Mouse (Mus musculus): ENCODE data around the gene Gm20388. TPM values are rescaled to one million over a fixed set of nuclear protein-coding genes. Genes with fewer than 3 reads are reported as not detected.

Gm20388 gene
- polyA plus RNA-seq, 1 experiment from 2014 or later = not detected

DNA sequence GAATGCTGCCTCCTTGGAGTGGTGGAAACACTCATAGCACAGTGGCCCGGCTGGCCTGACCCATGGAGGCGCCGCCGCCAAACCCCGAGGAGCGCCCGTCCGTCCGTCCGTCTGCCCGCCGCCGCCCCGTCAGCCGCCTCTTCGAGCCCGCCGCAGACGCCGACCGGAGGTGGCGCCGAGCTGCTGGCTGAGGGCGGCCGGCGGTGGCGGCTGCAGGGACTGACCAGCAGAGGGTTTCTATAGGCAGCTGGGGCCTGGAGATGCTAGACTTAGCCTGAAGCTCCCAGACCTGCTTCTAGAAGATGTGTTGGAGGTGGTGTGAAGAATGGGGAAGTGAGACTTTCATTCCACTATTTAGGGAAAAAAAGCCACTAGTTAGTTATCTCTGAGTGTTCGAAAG, 2063.3 kb downstream of the Gm20388 start:
- 92% methylated on average over 28 of the region's 28 CpGs for WGBS
- Histone ChIP-seq H3K4me2 (ENCODE audit: low read length) (no peak overlapping the region), H3K27ac (replicated peaks in 1 of 2; ENCODE audit: control insufficient read depth in 1 of 2, insufficient read depth in 1 of 2, low read depth in 2 of 2, low read length in 2 of 2) (no peak overlapping the region), H3K27me3 (ENCODE audit: control insufficient read depth, insufficient read depth, low read length) (no peaks in the 10 kb centered on the region), H3K36me3 (ENCODE audit: control insufficient read depth, insufficient read depth, low read length) (peaks cover 46% of the 10 kb centered on the region), H3K9ac (ENCODE audit: low read length) (no peak overlapping the region), H3K9me3 (ENCODE audit: control insufficient read depth, low read length) (no peaks in the 10 kb centered on the region), H3K4me1 (ENCODE audit: control insufficient read depth in 2 of 2, insufficient read depth in 2 of 2, low read length in 2 of 2) (peaks cover 4% of the 10 kb centered on the region in 2 experiments; a peak in 3 of 4 replicates), H3K4me3 (ENCODE audit: control insufficient read depth in 1 of 2, insufficient read depth in 1 of 2, low read depth in 1 of 2, low read length in 2 of 2) (no peak overlapping the region)
- no peak for ATAC-seq (ENCODE audit: insufficient number of reproducible peaks, insufficient read depth, low FRiP score, low read depth)

DNA sequence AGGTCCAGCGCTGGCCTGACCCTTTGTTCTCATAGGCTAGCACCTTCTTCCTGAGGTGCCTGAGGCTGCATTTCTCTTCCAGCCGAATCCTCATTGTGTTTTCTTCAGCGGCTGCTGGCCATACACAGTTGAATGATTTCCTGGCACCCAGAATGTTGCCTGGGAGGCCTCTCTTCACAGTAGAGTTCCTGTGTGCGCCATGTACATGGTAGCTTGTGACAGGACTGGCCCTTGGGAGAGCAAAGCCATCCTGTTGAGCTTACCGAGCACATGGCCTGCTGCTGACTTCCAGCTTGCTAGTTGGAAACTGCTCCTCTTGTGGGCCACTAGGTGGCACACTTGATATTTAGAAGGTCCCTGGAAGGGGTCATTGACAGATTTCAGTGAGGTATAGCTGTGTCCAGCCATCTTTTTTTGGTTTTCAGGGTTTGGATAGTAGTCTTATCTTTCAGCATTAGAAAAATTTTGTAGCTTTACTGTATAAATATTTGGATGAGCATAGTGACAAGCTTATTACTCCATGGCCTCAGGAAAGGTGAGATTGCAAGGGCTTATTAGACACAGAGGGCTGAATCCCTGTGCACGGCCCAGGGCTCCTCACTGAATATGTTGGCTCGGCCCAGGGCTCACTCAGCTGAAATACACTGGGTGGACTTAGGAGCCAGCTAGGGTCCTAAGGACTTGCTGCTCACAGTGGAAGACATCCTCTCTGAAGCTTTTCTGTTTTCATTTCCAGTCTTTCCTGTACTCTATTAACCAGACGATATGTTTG, 2067.4 kb downstream of the Gm20388 start:
- Histone ChIP-seq H3K4me2 (ENCODE audit: low read length) (no peak overlapping the region), H3K4me1 (ENCODE audit: control insufficient read depth in 2 of 2, insufficient read depth in 2 of 2, low read length in 2 of 2) (peaks cover 0 to 6% of the 10 kb centered on the region in 2 experiments; a peak in 1 of 4 replicates), H3K9ac (ENCODE audit: low read length) (no peak overlapping the region), H3K4me3 (ENCODE audit: control insufficient read depth in 1 of 2, insufficient read depth in 1 of 2, low read depth in 1 of 2, low read length in 2 of 2) (no peak overlapping the region), H3K36me3 (ENCODE audit: control insufficient read depth, insufficient read depth, low read length) (peaks cover 80% of the 10 kb centered on the region), H3K27ac (replicated peaks in 1 of 2; ENCODE audit: control insufficient read depth in 1 of 2, insufficient read depth in 1 of 2, low read depth in 2 of 2, low read length in 2 of 2) (no peak overlapping the region), H3K27me3 (ENCODE audit: control insufficient read depth, insufficient read depth, low read length) (no peaks in the 10 kb centered on the region), H3K9me3 (ENCODE audit: control insufficient read depth, low read length) (no peaks in the 10 kb centered on the region)
- 69% methylated on average over 8 of the region's 8 CpGs for WGBS
- no peak for ATAC-seq (ENCODE audit: insufficient number of reproducible peaks, insufficient read depth, low FRiP score, low read depth)

DNA sequence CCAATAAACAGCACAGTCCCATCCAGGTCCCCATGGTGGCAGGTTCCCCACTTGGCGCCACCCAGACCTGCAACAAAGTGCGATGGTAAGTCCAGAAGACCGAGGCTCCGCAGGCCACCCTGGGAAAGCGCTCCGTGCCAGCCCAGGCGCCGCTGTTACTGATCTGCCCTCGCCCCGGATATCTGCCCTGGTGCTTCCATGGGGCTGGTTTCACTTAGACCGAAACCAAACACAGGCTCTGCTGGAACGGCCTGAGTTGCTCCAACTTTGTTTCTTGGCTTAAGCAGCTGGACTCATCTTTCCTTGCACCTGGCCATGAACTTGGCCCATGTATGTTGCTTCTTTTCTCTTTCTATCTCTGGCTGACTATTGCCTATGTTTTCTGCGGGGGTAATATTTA, 2068.0 kb downstream of the Gm20388 start:
- WGBS = 94% methylated on average over 13 of the region's 13 CpGs
- Histone ChIP-seq H3K4me2 (ENCODE audit: low read length) (no peak overlapping the region), H3K4me1 (ENCODE audit: control insufficient read depth in 2 of 2, insufficient read depth in 2 of 2, low read length in 2 of 2) (peaks cover 0 to 6% of the 10 kb centered on the region in 2 experiments; a peak in 1 of 4 replicates), H3K36me3 (ENCODE audit: control insufficient read depth, insufficient read depth, low read length) (peaks cover 87% of the 10 kb centered on the region), H3K4me3 (ENCODE audit: control insufficient read depth in 1 of 2, insufficient read depth in 1 of 2, low read depth in 1 of 2, low read length in 2 of 2) (no peak overlapping the region), H3K27ac (replicated peaks in 1 of 2; ENCODE audit: control insufficient read depth in 1 of 2, insufficient read depth in 1 of 2, low read depth in 2 of 2, low read length in 2 of 2) (no peak overlapping the region), H3K9me3 (ENCODE audit: control insufficient read depth, low read length) (no peaks in the 10 kb centered on the region), H3K9ac (ENCODE audit: low read length) (no peak overlapping the region), H3K27me3 (ENCODE audit: control insufficient read depth, insufficient read depth, low read length) (no peaks in the 10 kb centered on the region)
- no peak for ATAC-seq (ENCODE audit: insufficient number of reproducible peaks, insufficient read depth, low FRiP score, low read depth)

DNA sequence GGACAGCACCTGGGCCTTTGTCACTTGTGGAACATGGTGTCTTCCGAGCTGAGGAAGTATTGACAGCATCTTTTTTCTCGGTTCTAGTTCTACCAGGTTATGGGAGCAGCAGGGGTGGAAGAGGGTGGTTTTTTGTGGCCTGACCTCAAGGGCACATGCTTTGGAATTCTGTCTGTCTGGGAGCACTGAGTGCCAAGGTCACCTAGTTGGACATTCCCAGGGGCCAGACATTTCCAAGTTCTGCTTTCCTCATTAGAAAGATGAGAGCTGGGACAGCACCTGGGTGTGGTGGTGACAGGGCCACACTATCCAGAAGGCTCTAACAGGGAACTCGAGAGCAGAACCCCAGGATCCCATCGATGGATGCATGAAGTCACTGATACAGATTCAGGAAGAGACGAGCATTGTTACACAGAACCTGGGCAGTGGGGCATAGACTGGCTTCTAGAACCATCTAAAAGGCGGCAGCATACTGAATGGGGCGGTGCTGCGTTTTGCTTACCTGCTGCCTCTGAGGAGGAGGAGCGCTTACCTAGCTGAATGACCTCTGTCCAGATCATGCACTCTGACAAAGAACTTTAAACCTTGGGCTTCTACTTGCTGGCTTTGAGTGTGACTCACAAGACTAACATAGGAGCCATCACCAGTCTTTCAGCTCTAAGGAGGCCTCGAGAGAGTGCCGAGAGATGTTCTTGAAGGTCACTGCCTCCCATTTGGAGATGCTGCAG, 2070.3 kb downstream of the Gm20388 start:
- 73% methylated on average over 11 of the region's 11 CpGs for WGBS
- no peak overlapping the region for H3K4me3 ChIP-seq (ENCODE audit: control insufficient read depth in 1 of 2, insufficient read depth in 1 of 2, low read depth in 1 of 2, low read length in 2 of 2)

DNA sequence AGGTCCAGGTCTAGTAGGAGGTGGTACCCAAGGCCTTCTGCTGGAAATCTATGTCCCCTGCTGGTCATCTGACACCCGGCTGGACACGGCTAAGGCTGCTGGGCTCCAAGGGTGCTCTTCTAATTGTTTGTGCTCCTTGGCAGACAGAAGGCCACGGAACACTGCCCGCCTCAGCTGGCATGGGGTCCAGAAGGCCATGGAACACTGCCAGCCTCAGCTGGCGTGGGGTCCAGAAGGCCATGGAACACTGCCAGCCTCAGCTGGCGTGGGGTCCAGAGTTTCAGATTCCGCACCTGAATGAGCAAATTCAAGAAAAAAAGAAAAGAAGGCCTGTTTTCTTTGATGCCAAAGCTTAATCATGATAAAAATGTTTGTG, 2070.9 kb downstream of the Gm20388 start:
- Histone ChIP-seq H3K4me2 (ENCODE audit: low read length) (no peak overlapping the region), H3K4me3 (ENCODE audit: control insufficient read depth in 1 of 2, insufficient read depth in 1 of 2, low read depth in 1 of 2, low read length in 2 of 2) (no peak overlapping the region), H3K36me3 (ENCODE audit: control insufficient read depth, insufficient read depth, low read length) (peaks cover 83% of the 10 kb centered on the region), H3K9me3 (ENCODE audit: control insufficient read depth, low read length) (no peaks in the 10 kb centered on the region), H3K27ac (replicated peaks in 1 of 2; ENCODE audit: control insufficient read depth in 1 of 2, insufficient read depth in 1 of 2, low read depth in 2 of 2, low read length in 2 of 2) (no peak overlapping the region), H3K27me3 (ENCODE audit: control insufficient read depth, insufficient read depth, low read length) (no peaks in the 10 kb centered on the region), H3K4me1 (ENCODE audit: control insufficient read depth in 2 of 2, insufficient read depth in 2 of 2, low read length in 2 of 2) (peaks cover 0 to 6% of the 10 kb centered on the region in 2 experiments; a peak in 1 of 4 replicates), H3K9ac (ENCODE audit: low read length) (no peak overlapping the region)
- ATAC-seq (ENCODE audit: insufficient number of reproducible peaks, insufficient read depth, low FRiP score, low read depth) = no peak
- 85% methylated on average over 7 of the region's 7 CpGs for WGBS

More for the DNA sequence above, 2070.3 kb downstream of the Gm20388 start:
- no peaks in the 10 kb centered on the region for H3K27me3 ChIP-seq (ENCODE audit: control insufficient read depth, insufficient read depth, low read length)
- no peak overlapping the region for H3K27ac ChIP-seq (replicated peaks in 1 of 2; ENCODE audit: control insufficient read depth in 1 of 2, insufficient read depth in 1 of 2, low read depth in 2 of 2, low read length in 2 of 2)
- peaks cover 85% of the 10 kb centered on the region for H3K36me3 ChIP-seq (ENCODE audit: control insufficient read depth, insufficient read depth, low read length)
- no peaks in the 10 kb centered on the region for H3K9me3 ChIP-seq (ENCODE audit: control insufficient read depth, low read length)
- no peak for ATAC-seq (ENCODE audit: insufficient number of reproducible peaks, insufficient read depth, low FRiP score, low read depth)
- H3K9ac ChIP-seq (ENCODE audit: low read length) = no peak overlapping the region
- no peak overlapping the region for H3K4me2 ChIP-seq (ENCODE audit: low read length)
- H3K4me1 ChIP-seq (ENCODE audit: control insufficient read depth in 2 of 2, insufficient read depth in 2 of 2, low read length in 2 of 2) = peaks cover 0 to 6% of the 10 kb centered on the region in 2 experiments; a peak in 1 of 4 replicates

DNA sequence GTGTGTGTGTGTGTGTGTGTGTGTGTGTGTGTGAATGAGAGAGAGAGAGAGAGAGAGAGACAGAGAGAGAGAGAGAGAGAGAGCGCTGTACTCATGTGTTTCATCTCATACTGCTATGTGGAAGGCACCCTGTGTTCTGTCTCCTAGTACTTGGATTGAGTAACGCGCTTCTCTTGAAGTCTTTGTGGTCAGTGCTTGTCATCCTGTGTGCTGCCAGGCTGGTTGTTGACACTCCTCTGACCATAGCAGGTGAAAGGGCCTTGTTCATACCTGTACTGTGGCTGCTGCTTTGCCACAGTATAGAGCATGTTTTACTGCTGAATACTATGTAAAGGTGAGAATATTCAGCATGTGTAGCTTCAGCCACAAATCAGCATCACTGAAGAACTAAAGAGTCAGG, 2075.0 kb downstream of the Gm20388 start:
- Histone ChIP-seq H3K36me3 (ENCODE audit: control insufficient read depth, insufficient read depth, low read length) (peaks cover 92% of the 10 kb centered on the region), H3K4me2 (ENCODE audit: low read length) (no peak overlapping the region), H3K4me3 (ENCODE audit: control insufficient read depth in 1 of 2, insufficient read depth in 1 of 2, low read depth in 1 of 2, low read length in 2 of 2) (no peak overlapping the region), H3K9ac (ENCODE audit: low read length) (no peak overlapping the region), H3K27ac (replicated peaks in 1 of 2; ENCODE audit: control insufficient read depth in 1 of 2, insufficient read depth in 1 of 2, low read depth in 2 of 2, low read length in 2 of 2) (no peak overlapping the region), H3K9me3 (ENCODE audit: control insufficient read depth, low read length) (no peaks in the 10 kb centered on the region), H3K27me3 (ENCODE audit: control insufficient read depth, insufficient read depth, low read length) (no peaks in the 10 kb centered on the region), H3K4me1 (ENCODE audit: control insufficient read depth in 2 of 2, insufficient read depth in 2 of 2, low read length in 2 of 2) (peaks cover 0 to 4% of the 10 kb centered on the region in 2 experiments; a peak in 2 of 4 replicates)
- no peak for ATAC-seq (ENCODE audit: insufficient number of reproducible peaks, insufficient read depth, low FRiP score, low read depth)
- 95% methylated on average over 3 of the region's 3 CpGs for WGBS

DNA sequence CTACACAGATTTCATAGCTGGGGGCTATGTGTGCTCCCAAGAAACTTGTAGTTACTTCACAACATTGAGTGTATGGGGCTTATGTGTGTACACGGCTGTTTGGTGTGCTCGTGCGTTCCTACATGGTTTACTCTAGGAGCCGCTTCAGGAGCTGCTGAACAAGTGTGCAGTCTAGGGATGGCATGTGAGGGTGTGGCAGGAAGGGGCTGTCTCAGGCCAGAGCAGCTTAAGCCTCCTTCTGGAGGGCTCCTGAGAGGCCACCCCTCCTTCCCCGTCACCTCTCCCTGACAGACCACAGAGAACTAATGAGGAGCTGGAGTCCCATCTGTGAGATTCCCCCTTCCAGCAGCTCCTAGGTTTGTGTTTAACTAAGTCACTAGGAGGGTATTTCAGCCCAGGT, 2077.3 kb downstream of the Gm20388 start:
- Histone ChIP-seq H3K27ac (replicated peaks in 1 of 2; ENCODE audit: control insufficient read depth in 1 of 2, insufficient read depth in 1 of 2, low read depth in 2 of 2, low read length in 2 of 2) (no peak overlapping the region), H3K4me1 (ENCODE audit: control insufficient read depth in 2 of 2, insufficient read depth in 2 of 2, low read length in 2 of 2) (no peaks in the 10 kb centered on the region; a peak in 1 of 4 replicates), H3K9ac (ENCODE audit: low read length) (no peak overlapping the region), H3K4me2 (ENCODE audit: low read length) (no peak overlapping the region), H3K4me3 (ENCODE audit: control insufficient read depth in 1 of 2, insufficient read depth in 1 of 2, low read depth in 1 of 2, low read length in 2 of 2) (no peak overlapping the region), H3K27me3 (ENCODE audit: control insufficient read depth, insufficient read depth, low read length) (no peaks in the 10 kb centered on the region), H3K36me3 (ENCODE audit: control insufficient read depth, insufficient read depth, low read length) (peaks cover 90% of the 10 kb centered on the region), H3K9me3 (ENCODE audit: control insufficient read depth, low read length) (no peaks in the 10 kb centered on the region)
- 86% methylated on average over 5 of the region's 5 CpGs for WGBS
- ATAC-seq (ENCODE audit: insufficient number of reproducible peaks, insufficient read depth, low FRiP score, low read depth) = no peak; the same call in 1 of the 2 replicates

Data from heart, embryonic 14.5 days (tissue).